In the genomic region with DNA sequence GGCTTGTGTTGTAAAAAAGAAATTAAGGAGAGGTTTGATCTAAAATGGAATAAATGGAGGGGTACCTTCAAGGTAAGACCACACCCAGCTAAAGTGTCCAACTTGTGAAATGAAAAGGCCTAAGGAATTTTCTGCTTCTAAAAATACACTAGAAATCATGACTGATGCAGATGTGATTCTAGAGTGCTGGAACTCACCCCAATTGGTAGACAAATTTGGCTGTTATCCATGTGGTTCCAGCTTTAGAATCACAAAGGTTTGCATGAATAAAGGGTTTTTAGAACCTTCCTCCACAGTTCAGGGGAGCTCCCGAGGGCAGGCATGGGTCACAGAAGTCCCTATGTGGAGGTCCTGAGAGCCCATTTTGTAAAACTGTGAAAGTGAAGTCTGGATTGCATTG, we compare ENCODE assay signal across 15 mouse cellular contexts.
"Had no signal": no experiment of that assay in that cellular context is flagged by ENCODE, and none has a peak within 500 bp of the region (broad histone marks: within the 10 kb centered on the region; RNA-seq: fewer than 3 reads in every experiment).

No protein-coding gene starts in this region.

- H3K27ac ChIP-seq: neural tube, embryonic 15.5 days; stomach, embryonic 15.5 days; stomach, postnatal 0 days had no signal

- H3K4me3 ChIP-seq: neural tube, embryonic 15.5 days; stomach, embryonic 15.5 days had no signal

- DNase-seq: retina, postnatal 1 day; right cerebral cortex, adult 18-20 months; right cerebral cortex, postnatal 14 days; right cerebral cortex, postnatal 25 days; right cerebral cortex, postnatal 4 days; spleen, adult 18-20 months; thymus, adult 18-20 months; thymus, adult 2 months; thymus, postnatal 14 days; thymus, postnatal 25 days; thymus, postnatal 36 days; thymus, postnatal 4 days had no signal

- H3K4me1 ChIP-seq: neural tube, embryonic 15.5 days; stomach, embryonic 15.5 days had no signal
